Mouse (Mus musculus) myocyte (in vitro differentiated cells): Measurements from ENCODE around the gene Itk.

Source experiments
- E2F4 ChIP-seq: IDR thresholded peaks from one replicate; pipeline ENCODE4 v1.6.1; 2011; ENCODE audit warnings: mild to moderate bottlenecking, control low read depth, moderate library complexity; ENCODE audit not compliant: insufficient read depth
- MAX ChIP-seq: IDR thresholded peaks from one replicate; pipeline ENCODE4 v1.6.1; 2011; ENCODE audit warnings: low read depth, mild to moderate bottlenecking, control low read depth
- MYOD1 ChIP-seq, 3 experiments: IDR thresholded peaks; one replicate each; pipeline ENCODE4 v1.6.1; 2011; ENCODE audit warnings: control low read depth in 2 of 3, low read depth in 2 of 3, mild to moderate bottlenecking in 2 of 3, moderate library complexity in 1 of 3; ENCODE audit not compliant: insufficient read length in 2 of 3, control insufficient read depth in 1 of 3
- POLR2A ChIP-seq: IDR thresholded peaks from one replicate; pipeline ENCODE4 v1.6.1; 2011; ENCODE audit warnings: low read depth, mild to moderate bottlenecking, control low read depth, moderate library complexity; ENCODE audit not compliant: insufficient read length
- POLR2AphosphoS2 ChIP-seq: IDR thresholded peaks from one replicate; pipeline ENCODE4 v1.6.1; 2011; ENCODE audit warnings: low read depth, control low read depth; ENCODE audit not compliant: insufficient read length
- SRF ChIP-seq: IDR thresholded peaks from one replicate; pipeline ENCODE4 v1.6.1; 2011; ENCODE audit warnings: low read depth; ENCODE audit not compliant: control insufficient read depth, insufficient read length
- TCF12 ChIP-seq: IDR thresholded peaks from one replicate; pipeline ENCODE4 v1.6.1; 2011; ENCODE audit warnings: mild to moderate bottlenecking, control low read depth; ENCODE audit not compliant: poor library complexity, insufficient read depth, severe bottlenecking
- TCF3 ChIP-seq: IDR thresholded peaks from one replicate; pipeline ENCODE4 v1.6.1; 2011; ENCODE audit warnings: low read depth, control low read depth; ENCODE audit not compliant: insufficient read length
- USF1 ChIP-seq: IDR thresholded peaks from one replicate; pipeline ENCODE4 v1.6.1; 2011; ENCODE audit warnings: low read depth, mild to moderate bottlenecking, control low read depth, moderate library complexity

DNA sequence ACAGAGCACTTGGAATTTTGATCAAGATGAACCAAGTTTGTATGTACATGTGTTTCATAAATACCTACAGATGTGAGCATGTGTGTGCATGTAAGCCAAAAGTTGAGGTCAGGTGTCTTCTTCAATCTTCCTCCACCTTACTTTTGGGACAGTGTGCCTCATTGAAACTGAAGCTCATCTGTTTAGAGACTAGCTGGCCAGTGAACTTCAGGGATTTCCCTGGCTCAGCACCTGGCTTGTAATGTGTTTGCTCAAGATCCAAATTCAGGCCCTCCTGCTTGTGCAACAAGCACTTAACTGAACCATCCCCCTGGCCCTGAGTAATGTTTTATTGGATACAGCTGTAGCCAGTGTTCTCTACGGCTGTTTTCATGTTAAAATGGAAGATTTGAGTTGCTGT, 29.1 kb upstream of the Itk start:
- TF ChIP-seq POLR2A (no peak), POLR2AphosphoS2 (no peak), MAX (no peak), E2F4 (no peak), SRF (no peak), TCF12 (no peak), MYOD1 (IDR thresholded peaks at IDR 0.05; ENCODE audit: control insufficient read depth in 1 of 3, insufficient read length in 2 of 3, low read depth in 2 of 3) (no peak), TCF3 (no peak), USF1 (no peak)
